Mouse (Mus musculus) cerebellum, adult 11 months (tissue): ENCODE data around the gene Meox1.

Source experiments
- DNase-seq: peaks from one replicate; pipeline ENCODE4 v3.0.0; 2022

Gene Meox1

DNA sequence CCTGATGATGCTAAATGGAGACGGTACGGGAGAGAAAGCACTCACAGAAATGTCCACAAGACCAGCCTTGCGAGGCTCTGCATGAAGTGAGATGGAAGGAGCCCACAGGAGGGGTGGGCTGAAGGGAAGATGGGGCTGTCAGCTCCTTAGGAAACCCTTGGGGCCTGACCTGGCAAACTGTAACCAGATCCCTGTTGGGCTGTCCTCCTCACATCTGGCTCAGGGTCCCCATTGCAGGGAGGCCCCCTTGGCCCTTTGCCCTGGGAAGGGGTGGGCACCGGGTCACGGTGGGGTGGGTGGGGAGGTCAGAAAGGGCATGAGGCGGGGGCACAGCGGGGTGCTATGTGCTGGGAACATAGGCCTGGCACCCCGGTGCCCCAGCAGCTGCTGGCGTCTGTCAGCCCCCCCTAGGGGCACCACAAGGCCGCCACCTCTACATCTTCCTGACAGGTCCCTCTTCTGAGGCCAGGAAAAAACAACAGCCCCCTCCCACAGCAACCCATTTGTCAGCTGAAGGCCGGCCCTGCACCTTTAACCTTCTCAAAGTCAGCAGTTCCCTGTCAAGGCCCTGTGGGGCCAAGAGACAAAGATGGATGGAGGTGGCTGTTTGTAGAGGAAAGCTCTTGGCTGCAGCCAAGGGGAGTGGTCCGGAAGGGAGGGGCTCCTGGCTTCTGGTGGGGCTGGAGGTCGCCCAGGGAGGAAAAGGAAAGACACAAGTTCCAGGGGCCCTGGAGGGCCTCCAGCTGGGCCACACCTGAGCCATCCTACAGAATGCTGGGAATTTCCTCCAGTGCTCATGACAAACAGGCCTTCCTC lies 2.6 kb upstream of the Meox1 start:
- DNase-seq = no peak

DNA sequence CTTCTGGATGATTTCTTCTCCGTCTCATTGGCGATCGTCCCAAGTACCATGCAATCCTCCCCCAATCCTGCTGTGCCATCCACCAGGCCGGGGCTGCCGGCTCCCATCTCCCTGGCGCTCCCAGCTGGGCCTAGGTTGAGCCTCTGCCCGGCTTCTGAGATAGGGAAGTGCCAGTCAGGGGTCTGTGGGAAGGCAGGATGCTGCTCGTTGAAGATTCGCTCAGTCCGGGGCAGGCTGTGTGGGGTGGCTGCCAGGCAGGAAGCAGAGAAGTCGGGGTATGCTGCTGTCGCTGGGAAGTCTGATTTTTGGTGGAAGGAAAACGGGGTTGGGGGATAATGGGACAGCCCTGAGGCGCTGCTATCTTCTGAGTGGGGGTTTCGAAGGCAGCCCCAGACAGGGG lies 614 bp downstream of the Meox1 start:
- DNase-seq = no peak

DNA sequence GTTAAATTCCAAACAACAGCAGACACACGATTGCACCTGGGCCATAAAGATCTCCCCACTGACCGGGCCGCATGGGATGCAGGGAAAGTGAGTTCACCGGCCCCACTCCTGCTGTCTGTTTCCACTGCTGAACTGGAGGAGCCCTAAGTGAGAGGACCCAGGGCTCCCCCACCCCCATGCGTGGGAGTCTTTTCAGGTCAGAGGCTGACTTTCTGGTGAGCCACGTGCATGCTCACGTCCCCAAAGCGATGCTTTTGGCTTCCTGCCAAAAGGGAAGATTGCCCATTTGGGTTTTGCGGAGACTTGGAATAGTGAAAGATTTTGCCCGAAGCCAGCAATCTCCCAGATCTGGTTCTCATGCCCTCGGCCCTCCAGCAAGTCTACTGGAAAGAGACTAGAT lies 2.7 kb downstream of the Meox1 start:
- DNase-seq = no peak

DNA sequence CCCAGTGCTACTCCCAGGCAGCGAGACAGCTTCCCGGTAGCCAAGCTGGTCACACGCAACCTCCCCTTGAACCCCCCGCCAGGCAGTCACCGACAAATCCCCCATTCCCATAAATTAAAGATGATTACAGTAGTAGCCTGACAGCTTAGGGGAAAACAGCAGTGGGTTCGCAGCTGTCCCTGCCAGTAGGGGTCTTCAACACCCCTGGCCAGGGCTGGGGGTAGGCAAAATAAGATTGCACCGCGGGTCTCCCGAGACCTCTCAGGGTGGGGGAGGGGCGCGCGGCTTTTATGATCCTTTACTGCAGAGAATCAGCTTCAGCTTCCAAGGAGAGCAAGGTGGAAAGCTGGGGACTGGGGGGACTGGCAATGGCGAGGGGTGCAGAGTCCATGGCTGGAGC lies 4.4 kb downstream of the Meox1 start:
- no peak for DNase-seq

DNA sequence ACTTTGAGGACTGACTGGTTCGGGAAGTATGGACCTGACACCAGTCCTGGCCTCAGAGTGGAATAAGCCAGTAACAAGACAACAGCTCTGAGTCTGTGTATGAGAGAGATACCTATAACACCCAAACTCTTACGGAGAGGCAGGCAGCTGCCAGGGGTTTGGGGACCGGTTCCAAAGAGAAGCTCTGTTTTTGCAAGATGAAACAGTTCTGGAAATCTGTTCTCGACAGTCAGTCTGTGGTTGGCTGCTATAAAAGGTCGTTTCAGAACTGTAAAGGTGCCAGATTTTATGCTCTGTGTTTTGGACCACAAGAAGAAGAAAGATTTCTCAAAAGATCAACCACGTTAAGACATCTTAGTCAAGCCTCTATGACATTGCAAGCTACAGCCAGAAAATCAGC lies 5.4 kb downstream of the Meox1 start:
- DNase-seq = no peak

DNA sequence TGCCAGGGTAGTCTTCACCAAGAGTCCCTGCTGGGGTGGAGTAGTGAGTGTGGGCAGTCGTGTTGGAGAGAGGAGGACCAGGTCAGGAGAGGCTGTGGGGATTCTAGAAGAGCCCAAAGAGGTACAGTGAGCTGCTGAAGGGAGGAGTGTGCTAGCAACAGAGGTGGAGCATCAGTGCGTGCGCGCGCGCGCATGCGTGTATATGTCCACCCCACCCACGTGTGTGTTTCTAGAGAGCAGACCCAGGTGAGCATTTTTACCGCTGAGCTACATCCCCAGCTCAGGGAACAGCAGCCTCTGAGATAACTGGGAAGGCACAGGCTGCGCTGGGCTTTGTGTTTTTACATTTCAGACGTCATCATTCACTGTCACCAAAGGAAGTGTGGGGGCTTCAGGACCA lies 7.7 kb downstream of the Meox1 start:
- no peak for DNase-seq

DNA sequence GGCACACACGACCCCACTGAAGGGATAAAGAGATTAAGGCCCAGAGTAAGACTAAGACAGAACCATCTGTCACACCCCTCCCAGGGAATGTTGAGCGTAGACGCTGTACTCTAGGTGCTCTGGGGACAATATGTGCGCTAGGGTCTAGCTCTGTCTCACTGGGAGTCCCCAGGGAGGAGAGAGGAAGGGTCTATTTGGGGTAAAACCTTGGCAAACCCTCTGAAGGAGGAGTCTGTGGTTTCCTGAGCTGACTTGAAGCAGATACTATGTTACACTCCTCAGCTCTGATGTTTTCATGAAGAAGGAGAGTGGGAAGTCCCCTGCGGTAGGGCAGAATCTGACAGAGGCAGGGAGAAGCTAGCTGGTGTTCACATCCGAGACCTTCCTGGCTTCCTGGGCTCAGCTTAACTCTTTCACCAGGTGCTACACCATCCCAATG lies 8.3 kb downstream of the Meox1 start:
- DNase-seq = no peak

DNA sequence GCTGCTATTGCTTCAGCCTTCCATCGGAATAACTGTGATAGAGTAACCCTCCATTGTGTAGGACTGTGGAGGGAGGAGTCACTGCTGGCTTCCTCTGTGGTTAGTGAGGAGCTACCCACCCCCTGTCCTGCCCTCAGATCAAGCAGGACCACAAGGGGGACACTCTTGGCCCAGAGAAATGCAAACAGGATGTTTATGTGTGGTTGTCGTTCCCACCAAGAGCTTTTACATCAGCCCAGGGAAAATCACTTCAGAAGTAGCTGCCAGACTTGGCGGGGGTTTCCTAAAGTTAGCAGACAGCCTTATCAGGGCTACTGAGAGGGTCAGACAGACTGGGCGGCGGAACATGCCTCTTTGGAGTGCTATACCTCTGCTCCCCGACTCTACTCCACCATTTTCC lies 8.9 kb downstream of the Meox1 start:
- no peak for DNase-seq

DNA sequence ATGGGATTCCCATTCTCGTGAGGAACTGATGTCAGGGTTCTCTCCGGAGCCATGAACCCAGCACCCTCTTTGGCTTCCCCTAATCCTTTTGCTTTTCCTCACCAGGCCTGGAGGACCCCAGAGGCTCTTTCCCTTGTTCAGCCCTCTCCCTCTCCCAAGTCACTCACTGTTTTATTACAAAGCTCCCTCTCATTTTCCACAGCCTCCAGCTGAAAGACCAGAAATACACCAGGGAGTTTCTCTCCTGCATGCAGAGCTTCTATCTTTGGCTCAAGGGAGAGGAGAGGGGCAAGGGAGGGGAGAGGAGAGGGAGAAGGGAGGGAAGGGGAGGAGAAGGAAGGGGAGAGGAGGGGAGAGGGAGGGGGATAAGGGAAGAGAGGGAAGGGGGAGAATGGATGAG lies 10.3 kb downstream of the Meox1 start:
- DNase-seq = no peak

DNA sequence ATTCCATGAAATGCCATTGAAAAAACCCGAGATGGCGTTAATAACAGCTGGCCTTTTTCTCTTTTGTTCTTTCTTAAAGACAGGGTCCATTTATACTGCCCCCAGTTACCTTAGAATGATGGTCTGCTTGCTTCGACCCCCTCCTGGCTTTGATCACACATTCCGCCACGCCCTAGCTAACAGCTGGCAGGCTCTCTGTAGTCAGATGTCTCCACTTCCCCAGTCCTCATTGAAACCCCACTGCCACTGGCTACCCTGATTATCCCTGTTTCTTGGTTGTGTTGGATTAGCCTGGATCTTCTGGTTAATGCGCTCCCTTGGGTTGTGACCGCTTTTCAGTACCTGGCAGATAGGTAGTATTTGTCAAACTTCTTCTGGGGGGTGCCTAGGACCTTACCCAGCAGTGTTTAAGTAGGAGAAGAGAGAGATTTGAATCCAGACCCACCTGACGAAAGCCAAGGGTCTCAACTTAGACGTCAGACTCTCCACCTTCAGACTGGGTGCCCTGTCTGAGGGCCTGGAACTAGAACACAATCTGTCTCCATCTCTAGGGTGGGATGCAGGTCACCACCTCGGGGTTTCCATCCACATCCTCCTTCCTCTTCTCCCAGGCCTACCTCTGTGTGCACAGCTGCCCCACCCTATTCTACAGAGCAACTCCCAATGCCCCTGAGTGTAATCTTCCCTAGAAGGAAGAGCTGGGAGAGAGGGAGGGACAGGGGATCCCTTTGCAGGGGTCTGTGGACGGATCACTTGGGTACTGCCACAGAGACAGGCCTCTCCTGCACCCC lies 11.5 kb downstream of the Meox1 start:
- no peak for DNase-seq

DNA sequence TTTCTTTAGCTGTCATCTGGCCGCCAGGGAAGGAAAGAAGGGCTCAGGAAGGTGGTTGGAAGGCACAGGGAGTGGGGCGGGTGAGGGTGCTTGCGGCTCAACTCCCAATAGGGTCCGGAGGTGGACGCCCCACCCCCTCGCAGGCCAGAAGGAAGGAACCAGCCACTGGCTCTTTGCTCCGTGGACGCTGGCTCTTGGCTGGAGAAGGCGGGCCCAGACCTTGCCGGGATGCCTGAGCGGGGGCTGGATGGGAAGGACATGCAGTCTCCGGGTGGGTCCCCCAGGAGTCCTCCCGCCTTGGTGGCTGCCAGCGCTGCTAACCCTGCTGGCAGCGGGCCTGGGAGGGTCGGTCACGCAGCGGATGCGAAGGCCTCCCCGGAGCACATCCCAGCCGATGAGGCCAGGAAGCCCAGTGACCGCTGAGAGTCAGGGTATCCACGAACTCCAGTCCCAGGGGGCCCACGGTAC lies 12.5 kb downstream of the Meox1 start:
- DNase-seq = no peak

DNA sequence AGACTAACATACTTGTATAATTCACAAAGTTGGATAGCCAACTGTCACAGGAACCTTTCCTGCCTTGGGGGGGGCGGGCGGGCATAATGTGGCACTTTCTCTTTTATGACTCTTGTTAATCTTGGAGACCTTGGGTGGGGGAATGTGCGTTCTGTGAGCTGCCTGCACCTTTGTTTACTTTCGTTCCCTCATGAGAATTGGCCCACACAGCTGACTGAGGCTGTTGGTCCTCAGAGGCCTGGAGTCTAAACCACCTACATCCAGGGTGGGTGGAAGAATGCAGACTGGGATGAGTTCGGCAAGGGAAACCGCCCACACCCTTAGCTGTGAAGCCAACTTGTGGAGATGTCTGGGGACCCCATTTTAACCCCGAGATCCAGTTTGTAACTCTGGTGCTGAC lies 13.0 kb downstream of the Meox1 start:
- DNase-seq = no peak

DNA sequence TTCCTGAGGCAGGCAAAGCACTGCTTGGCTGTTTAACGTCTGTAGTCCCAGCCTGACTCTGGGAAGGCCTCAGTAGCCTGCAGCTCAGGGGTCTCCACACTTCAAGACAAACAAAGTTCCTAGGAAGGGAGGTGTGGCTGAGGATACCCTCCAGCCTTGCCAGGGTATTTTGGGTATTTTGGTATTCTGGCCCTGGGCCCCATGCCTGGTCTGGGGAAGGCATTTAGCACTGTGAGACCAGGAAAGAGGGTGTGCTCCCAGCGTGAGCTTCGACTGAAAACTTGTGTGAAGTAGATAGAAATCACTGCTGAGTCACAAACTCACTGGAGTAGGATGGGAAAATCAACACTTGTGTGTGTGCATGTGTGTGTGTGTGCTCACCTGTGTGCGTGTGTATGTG lies 14.5 kb downstream of the Meox1 start:
- no peak for DNase-seq

DNA sequence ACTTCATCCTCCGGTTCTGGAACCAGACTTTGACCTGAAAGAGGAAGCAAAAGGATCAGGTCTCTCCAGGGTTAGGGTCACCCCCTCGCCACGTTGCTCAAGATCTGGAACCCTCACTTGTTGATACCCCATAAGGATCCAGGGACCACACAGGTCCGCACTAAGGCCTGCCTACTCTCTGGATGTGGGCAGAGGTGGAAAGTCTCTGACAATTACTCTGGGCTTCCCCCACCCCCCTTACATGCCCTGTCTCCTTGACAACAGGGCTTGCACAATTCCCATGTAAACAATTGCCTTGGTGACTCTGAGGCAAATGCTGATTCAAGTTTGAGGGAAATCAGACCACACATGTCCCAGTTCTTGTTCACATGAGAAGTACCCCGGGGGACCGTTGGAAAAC lies 15.5 kb downstream of the Meox1 start:
- no peak for DNase-seq

DNA sequence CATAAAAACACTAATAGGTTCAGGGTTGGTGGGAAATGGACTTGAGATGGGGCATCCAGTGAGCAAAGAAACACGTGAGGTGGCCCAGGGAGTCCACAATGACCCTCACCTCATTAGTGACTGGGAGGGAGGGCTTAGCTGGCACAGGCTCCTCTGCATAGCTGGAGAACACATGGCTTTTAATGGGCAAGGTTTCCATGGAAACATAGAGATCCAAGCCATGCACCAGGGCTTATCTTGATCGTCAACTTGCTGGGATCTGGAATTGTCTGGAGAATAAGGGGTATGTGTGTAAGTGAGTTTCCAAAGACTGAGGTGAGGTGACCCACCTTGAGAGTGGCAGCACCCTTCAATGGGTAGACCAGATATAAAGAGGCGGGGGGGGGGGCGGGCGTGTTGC lies 19.2 kb downstream of the Meox1 start:
- DNase-seq = no peak

DNA sequence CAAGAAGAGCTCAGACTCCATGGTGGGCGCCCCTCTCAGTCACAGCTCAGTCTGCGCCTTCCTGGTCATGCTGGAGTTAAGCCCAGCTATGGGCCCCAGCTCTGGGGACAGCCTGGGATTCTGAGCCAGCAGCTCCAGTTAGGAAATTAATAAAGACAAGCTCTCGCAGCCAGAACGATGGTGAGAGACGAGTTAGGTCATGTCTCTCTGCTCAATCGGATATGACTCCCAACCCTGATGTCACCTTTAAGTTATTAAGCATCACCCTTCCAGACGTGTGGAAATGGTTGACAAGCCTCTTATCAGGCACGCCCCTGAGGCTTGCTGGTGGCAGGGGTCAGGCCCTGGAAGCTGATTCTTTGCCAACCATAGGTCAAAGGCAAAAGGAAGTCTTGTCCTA lies 20.3 kb downstream of the Meox1 start:
- DNase-seq = no peak

DNA sequence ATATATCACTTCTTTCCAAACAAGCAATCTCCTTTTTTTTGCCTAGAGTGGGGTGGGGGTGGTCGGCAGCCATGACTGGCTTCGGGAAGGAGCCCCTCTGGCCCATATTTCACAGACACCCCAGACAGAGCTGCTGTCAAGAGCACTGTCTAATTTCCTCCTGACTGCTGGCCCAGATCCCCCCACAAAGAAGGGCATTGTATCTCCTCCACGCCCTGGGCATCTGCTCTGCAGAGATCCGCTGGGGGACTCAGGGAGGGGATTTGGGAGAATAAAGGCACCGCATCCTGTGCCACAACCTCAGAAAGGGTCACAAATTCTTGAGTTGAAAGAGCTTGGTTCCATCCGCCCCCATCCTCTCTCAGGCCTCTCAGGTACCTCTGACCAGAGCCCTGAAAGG lies 22.7 kb downstream of the Meox1 start:
- DNase-seq = no peak

DNA sequence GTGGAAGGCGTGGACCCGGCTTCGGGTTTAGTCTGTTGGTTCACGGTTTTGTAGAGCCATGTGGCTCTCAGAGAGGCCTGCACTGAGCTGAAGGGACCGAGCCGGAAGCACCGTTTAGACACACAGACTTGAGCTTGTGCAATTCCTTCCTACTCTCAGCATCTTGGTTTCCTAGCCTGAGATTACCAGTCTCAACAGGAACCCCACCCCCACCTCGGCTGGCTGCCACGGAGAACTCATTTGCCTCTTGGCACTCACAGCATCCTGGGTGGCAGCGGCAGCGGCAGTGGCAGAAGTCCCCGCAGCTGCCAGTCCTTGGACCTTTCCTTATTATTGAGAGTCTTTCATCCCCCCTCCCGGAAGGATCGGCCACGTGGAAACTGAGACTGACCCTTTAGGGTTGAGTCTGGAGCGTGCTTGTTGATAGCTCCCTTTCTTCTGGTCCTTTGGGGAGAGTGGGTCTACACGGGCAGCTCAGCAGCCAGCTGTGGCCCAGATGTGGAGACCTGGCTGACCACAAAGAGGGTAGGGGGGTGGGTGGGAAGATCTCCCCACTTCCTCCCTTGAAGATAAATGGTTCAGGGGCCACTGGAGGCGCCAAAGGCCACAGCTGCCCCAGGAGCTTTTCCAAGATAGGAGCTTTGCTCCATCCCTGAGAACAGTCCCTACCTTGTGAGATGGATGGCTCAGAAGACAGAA lies 24.0 kb downstream of the Meox1 start:
- DNase-seq = no peak

DNA sequence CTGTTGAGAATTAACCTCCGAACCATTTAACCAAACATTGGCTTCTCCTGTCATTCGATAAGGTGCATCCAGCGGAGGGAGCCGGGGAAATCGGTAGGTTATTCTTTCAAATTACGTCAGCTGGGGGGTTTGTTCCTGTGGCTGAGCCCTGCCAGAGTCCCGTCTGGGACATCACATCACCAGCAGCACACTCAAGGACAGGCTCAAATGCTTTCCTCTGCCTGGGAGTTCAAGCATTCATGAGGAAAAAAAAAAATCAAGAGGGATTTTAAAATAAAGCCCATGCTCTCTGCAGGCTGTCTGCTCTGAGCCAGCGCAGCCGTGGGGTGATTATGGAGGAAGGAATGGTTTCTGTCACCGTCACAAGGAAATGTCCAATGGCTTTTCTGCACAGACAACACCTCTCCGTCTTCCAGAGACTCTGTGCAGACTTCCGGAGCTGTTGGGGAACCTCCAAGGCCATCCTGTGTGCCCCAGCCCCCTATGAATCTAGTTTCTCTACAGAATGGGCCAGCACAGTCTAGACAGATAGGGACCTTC lies 26.6 kb downstream of the Meox1 start:
- DNase-seq = no peak

DNA sequence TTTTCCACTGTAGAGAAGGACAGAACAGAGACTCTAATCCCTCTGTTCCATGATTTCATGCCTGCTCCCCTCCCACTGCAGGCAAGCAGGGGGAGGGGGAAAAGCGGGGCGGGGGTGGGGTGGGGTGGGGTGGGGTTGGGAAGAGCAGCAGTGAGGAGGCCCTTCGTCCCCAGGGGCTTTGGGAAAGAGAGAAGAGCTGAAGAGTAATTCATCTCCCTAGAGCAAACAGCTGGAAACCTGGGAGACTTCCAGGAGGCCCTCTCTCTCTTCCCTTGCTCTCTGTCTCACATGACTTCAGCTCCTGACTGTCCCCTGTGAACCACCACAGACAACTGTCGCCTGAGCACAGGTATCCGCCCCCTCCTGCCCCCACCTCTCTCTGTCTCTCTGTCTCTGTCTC lies 35.4 kb downstream of the Meox1 start:
- DNase-seq = no peak

DNA sequence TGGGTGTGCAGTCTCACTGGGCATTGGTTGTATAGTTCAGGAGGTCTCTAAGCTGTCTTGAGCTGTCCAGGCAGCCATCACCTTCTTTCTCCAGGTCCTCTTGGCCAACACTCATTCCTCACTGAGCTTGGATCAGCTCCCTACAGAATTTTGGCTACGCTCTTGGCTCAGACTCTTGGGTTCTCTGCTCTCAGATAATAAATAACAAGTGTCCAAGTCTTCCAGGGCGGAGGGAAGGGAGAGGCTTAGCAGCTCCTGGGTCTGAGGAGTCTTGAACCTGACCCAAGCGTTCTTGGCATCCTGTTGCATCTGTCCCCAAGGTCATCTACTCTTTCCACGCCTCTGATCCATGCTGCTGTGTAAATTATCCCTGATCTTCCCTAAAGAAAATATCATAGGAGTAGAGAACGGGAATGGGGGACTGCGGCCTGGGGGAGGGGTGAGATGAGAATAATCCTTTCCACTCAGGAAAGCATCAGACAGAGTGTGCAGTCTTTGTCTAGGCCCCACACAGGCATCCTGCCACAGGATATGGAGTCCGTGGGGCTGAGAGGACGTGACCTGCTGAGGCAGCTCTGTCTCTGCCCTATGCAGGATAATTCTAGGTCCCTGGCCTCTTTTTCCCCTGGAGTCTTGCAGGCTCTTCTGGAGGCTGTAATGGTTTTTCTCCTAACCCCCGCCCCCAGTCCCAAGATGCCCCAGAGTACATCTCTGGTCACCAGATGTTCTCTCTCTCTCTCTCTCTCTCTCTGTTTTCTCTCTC lies 38.0 kb downstream of the Meox1 start:
- peak; percentile 27 for DNase-seq

DNA sequence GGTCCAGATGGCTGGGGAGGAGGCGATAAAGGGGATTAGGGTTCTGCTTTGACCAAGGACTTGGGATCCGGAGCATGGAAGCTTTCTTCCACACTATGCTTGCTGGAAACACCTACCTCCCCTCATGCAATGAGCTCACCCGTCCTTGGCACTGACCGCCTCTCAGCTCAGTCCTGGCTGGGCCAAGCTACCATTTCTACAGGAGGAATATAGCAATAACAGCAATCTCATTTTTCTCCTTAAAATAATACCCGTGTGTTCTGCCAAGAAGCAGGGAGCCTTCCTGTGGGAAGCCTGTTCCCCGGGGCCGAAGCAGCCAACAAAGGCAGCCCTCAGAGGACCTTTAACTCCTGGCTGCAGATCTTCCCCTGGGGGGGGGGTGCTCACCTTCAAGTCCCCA lies 43.1 kb downstream of the Meox1 start:
- no peak for DNase-seq

DNA sequence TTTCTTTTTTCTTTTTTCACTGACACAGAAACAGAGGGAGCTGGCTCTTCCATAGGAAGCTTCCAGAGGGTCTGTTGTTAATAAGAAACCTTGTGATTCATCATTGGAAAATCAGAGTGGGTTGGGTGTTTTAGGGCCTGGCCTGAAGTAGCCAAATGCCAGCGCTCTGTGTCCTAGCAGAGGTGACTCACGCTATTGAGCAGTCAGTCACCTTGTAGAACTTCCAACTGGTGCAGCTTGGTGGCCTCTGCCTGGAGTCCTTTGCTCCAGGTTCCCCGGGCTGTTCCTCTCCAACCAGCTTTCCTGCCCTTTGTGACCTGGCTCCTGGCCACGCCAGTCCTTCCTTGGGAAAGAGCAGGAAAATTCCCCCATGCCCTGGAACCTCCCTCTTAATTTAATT lies 44.9 kb downstream of the Meox1 start:
- no peak for DNase-seq
